Mouse (Mus musculus): ENCODE results near the gene Olfm4. TPM values are rescaled to one million over a fixed set of nuclear protein-coding genes. Genes with fewer than 3 reads are reported as not detected.

Olfm4 gene
- polyA plus RNA-seq, 1 experiment: not detected

DNA sequence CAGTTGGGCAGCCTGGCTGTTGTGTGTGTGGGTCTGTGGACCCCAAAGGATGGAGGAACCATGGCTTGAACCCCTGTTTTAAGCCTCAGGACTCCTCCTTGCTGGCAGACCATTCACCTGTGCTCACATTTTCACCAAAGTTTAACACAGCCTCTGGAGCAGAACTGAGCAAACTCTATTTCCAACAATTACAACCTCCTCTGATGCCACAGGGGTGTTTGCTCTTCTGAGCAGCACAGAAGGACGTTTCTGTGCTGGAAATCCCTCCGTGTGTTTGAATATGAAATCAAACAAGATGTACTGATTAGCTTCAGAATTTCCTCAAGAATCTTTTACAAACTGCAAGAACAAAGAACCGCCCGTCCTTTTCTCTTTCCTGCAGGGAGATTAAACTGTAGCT is 5.9 kb downstream of the Olfm4 start:
- TF ChIP-seq CTCF (IDR thresholded peaks at IDR 0.05; ENCODE audit: control insufficient read depth, insufficient read depth, insufficient replicate concordance, low read depth, low read length) (no peak), POLR2A (IDR thresholded peaks at IDR 0.05; ENCODE audit: control insufficient read depth, low read depth, low read length) (no peak)
- Histone ChIP-seq H3K4me3 (ENCODE audit: control insufficient read depth, low read depth, low read length) (no peak overlapping the region), H3K27ac (ENCODE audit: control insufficient read depth, insufficient read depth, low read depth, low read length) (no peak overlapping the region), H3K27me3 (ENCODE audit: control insufficient read depth, insufficient read depth, low read length) (no peaks in the 10 kb centered on the region), H3K36me3 (ENCODE audit: control insufficient read depth, insufficient read depth, low read length) (no peaks in the 10 kb centered on the region), H3K4me1 (ENCODE audit: control insufficient read depth, insufficient read depth, low read length) (no peaks in the 10 kb centered on the region)

DNA sequence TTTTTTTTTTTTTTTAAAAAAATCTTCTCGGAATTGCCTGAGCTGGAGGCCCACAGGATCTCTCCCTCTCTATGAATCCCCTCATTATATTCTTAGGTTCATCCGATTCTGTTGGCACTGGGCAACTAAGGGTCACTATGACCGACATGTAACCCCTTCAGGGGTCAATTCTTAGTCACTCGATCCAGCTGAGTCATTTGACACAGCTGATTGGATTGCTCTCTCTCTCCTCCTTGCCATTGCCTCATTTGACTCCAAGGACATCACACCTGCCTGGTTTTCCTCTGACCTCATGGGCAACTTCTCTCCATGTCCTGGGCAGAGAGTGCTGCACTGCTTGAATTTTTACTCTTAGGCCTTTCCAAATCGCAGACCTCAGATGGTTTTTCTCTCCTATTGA is 6.7 kb downstream of the Olfm4 start:
- H3K4me1 ChIP-seq (ENCODE audit: control insufficient read depth, insufficient read depth, low read length): no peaks in the 10 kb centered on the region
- H3K27ac ChIP-seq (ENCODE audit: control insufficient read depth, insufficient read depth, low read depth, low read length): no peak overlapping the region
- H3K4me3 ChIP-seq (ENCODE audit: control insufficient read depth, low read depth, low read length): no peak overlapping the region
- H3K27me3 ChIP-seq (ENCODE audit: control insufficient read depth, insufficient read depth, low read length): no peaks in the 10 kb centered on the region
- TF ChIP-seq CTCF (IDR thresholded peaks at IDR 0.05; ENCODE audit: control insufficient read depth, insufficient read depth, insufficient replicate concordance, low read depth, low read length): no peak
- no peak for TF ChIP-seq POLR2A (IDR thresholded peaks at IDR 0.05; ENCODE audit: control insufficient read depth, low read depth, low read length)
- H3K36me3 ChIP-seq (ENCODE audit: control insufficient read depth, insufficient read depth, low read length): no peaks in the 10 kb centered on the region

DNA sequence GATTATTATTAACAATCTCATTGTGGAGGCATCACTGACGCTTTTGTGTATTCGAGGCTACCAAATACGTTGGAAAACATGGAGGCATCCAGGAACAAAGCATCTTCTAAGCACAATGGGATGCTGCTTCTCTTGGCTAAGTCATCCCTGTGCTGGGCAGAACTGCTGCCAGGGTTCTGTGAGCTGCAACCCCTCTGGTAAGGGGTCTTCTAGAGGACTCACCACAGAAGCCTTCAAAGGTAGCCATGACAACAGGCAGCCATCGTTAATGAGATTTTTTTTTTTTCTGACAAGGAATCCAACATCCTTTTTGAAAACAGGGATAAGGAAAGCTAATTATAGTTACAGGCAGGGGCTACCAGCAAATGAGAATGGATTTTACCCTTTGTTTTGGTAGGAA is 13.7 kb downstream of the Olfm4 start:
- H3K4me1 ChIP-seq (ENCODE audit: control insufficient read depth, insufficient read depth, low read length): no peaks in the 10 kb centered on the region
- no peak overlapping the region for H3K27ac ChIP-seq (ENCODE audit: control insufficient read depth, insufficient read depth, low read depth, low read length)
- no peak for TF ChIP-seq CTCF (IDR thresholded peaks at IDR 0.05; ENCODE audit: control insufficient read depth, insufficient read depth, insufficient replicate concordance, low read depth, low read length)
- TF ChIP-seq POLR2A (IDR thresholded peaks at IDR 0.05; ENCODE audit: control insufficient read depth, low read depth, low read length): no peak
- H3K4me3 ChIP-seq (ENCODE audit: control insufficient read depth, low read depth, low read length): no peak overlapping the region
- H3K36me3 ChIP-seq (ENCODE audit: control insufficient read depth, insufficient read depth, low read length): no peaks in the 10 kb centered on the region
- H3K27me3 ChIP-seq (ENCODE audit: control insufficient read depth, insufficient read depth, low read length): no peaks in the 10 kb centered on the region

DNA sequence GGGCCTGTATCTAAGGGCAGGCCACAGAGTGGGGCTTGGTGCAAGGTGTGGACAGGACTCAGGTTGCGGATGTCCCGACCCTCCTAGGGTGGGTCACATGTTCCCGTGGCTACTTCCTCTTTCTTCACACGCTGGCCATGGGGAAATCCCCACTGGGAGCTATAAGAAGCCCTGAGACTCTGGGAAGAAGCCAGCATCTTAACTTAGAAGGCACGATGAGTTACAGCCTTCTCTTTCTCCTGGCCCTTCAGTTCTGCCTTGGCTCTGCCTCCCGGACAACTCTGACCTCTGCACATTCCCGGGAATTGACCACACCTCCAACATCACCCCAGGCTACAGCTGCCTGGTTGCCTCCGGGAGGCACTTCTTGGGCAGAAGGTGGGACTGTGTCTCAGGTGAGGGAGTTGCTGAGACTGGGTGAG is 16.2 kb downstream of the Olfm4 start:
- no peak overlapping the region for H3K27ac ChIP-seq (ENCODE audit: control insufficient read depth, insufficient read depth, low read depth, low read length)
- H3K27me3 ChIP-seq (ENCODE audit: control insufficient read depth, insufficient read depth, low read length): no peaks in the 10 kb centered on the region
- no peaks in the 10 kb centered on the region for H3K36me3 ChIP-seq (ENCODE audit: control insufficient read depth, insufficient read depth, low read length)
- H3K4me1 ChIP-seq (ENCODE audit: control insufficient read depth, insufficient read depth, low read length): no peaks in the 10 kb centered on the region
- TF ChIP-seq POLR2A (IDR thresholded peaks at IDR 0.05; ENCODE audit: control insufficient read depth, low read depth, low read length) (no peak), CTCF (IDR thresholded peaks at IDR 0.05; ENCODE audit: control insufficient read depth, insufficient read depth, insufficient replicate concordance, low read depth, low read length) (no peak)
- H3K4me3 ChIP-seq (ENCODE audit: control insufficient read depth, low read depth, low read length): no peak overlapping the region

DNA sequence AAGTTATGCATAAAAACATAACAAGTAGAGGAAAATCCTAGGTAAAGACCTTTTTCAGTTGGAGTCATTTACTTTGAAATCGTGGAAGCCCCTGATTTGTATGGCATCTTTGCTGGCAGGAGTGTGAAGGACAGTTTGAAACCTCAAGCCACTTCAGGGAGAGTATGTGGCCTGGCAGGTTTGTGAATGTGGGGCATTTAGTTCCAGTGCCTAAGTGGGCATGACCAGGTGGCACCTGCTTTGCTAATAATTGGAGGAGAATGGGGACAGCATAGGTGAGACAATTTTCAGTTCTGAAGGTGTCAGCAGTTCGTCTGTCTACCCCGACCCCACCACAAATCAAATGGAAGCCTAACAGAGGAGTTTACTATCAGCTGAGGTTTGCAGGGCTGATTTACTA is 23.8 kb downstream of the Olfm4 start:
- no peak overlapping the region for H3K4me3 ChIP-seq (ENCODE audit: control insufficient read depth, low read depth, low read length)
- no peaks in the 10 kb centered on the region for H3K27me3 ChIP-seq (ENCODE audit: control insufficient read depth, insufficient read depth, low read length)
- no peak overlapping the region for H3K27ac ChIP-seq (ENCODE audit: control insufficient read depth, insufficient read depth, low read depth, low read length)
- no peak for TF ChIP-seq CTCF (IDR thresholded peaks at IDR 0.05; ENCODE audit: control insufficient read depth, insufficient read depth, insufficient replicate concordance, low read depth, low read length)
- TF ChIP-seq POLR2A (IDR thresholded peaks at IDR 0.05; ENCODE audit: control insufficient read depth, low read depth, low read length): no peak
- H3K36me3 ChIP-seq (ENCODE audit: control insufficient read depth, insufficient read depth, low read length): no peaks in the 10 kb centered on the region
- no peaks in the 10 kb centered on the region for H3K4me1 ChIP-seq (ENCODE audit: control insufficient read depth, insufficient read depth, low read length)

DNA sequence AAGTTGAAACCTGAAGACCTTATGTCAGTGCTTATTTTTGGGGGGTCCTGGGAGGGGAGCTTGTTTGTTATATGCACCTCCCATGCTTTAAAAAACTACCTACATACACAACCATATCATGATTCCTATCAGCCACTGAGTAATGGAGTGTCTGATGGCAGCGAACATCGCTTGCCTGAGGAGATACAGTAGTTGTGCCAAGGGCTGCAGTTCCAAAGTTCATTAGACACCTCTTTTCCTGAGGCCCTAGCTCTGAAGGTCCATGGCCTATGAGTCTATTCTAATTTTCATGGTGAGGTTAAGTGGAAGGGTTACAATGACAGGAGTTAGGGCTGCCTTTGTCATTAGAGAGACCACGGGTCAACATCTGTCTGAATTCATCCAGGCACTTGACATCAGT is 26.5 kb downstream of the Olfm4 start:
- no peak for TF ChIP-seq POLR2A (IDR thresholded peaks at IDR 0.05; ENCODE audit: control insufficient read depth, low read depth, low read length)
- TF ChIP-seq CTCF (IDR thresholded peaks at IDR 0.05; ENCODE audit: control insufficient read depth, insufficient read depth, insufficient replicate concordance, low read depth, low read length): no peak
- no peak overlapping the region for H3K4me3 ChIP-seq (ENCODE audit: control insufficient read depth, low read depth, low read length)
- no peaks in the 10 kb centered on the region for H3K27me3 ChIP-seq (ENCODE audit: control insufficient read depth, insufficient read depth, low read length)
- H3K27ac ChIP-seq (ENCODE audit: control insufficient read depth, insufficient read depth, low read depth, low read length): no peak overlapping the region
- H3K36me3 ChIP-seq (ENCODE audit: control insufficient read depth, insufficient read depth, low read length): no peaks in the 10 kb centered on the region
- no peaks in the 10 kb centered on the region for H3K4me1 ChIP-seq (ENCODE audit: control insufficient read depth, insufficient read depth, low read length)

DNA sequence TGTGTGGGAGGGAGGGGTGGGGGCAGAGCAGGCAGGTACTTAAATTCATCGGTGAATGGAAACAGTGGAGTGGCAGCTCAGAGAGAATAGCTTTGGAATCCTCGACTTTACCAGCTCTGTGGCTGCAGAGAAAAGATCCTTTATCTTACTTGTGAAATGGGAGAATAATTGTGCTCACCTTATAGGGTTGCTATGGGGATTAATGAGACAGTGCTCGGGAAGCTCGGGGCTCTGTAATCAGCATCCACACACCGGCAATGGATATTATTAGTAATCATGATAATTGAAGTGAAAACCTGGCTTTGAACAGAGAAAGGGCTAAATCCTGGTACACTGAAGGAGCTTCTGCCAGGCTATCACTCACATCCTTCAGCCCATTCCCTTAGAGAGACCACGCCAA is 31.1 kb downstream of the Olfm4 start:
- no peaks in the 10 kb centered on the region for H3K36me3 ChIP-seq (ENCODE audit: control insufficient read depth, insufficient read depth, low read length)
- H3K27ac ChIP-seq (ENCODE audit: control insufficient read depth, insufficient read depth, low read depth, low read length): no peak overlapping the region
- H3K4me1 ChIP-seq (ENCODE audit: control insufficient read depth, insufficient read depth, low read length): no peaks in the 10 kb centered on the region
- TF ChIP-seq CTCF (IDR thresholded peaks at IDR 0.05; ENCODE audit: control insufficient read depth, insufficient read depth, insufficient replicate concordance, low read depth, low read length) (no peak), POLR2A (IDR thresholded peaks at IDR 0.05; ENCODE audit: control insufficient read depth, low read depth, low read length) (no peak)
- no peaks in the 10 kb centered on the region for H3K27me3 ChIP-seq (ENCODE audit: control insufficient read depth, insufficient read depth, low read length)
- H3K4me3 ChIP-seq (ENCODE audit: control insufficient read depth, low read depth, low read length): no peak overlapping the region

DNA sequence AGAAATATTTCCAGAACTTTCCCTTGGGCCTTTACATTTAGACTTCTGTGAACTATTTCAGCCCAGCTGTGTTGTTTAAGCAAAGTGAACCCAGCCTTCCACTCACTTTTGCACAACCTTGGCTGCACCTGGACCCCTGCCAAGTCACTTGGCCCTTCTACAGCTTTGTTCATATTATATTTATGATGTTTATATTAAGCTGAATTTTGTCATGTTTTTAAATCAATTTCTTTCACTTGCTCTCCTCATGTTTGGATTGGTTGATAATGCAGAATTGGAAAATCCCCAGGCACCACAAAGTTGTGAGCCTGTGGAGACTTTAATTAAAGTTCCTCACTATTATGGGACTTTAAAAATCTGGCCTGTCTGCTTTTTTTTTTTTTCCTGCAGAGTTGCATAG is 32.2 kb downstream of the Olfm4 start:
- Histone ChIP-seq H3K4me1 (ENCODE audit: control insufficient read depth, insufficient read depth, low read length) (no peaks in the 10 kb centered on the region), H3K4me3 (ENCODE audit: control insufficient read depth, low read depth, low read length) (no peak overlapping the region), H3K27ac (ENCODE audit: control insufficient read depth, insufficient read depth, low read depth, low read length) (no peak overlapping the region), H3K27me3 (ENCODE audit: control insufficient read depth, insufficient read depth, low read length) (no peaks in the 10 kb centered on the region), H3K36me3 (ENCODE audit: control insufficient read depth, insufficient read depth, low read length) (no peaks in the 10 kb centered on the region)
- TF ChIP-seq CTCF (IDR thresholded peaks at IDR 0.05; ENCODE audit: control insufficient read depth, insufficient read depth, insufficient replicate concordance, low read depth, low read length) (no peak), POLR2A (IDR thresholded peaks at IDR 0.05; ENCODE audit: control insufficient read depth, low read depth, low read length) (no peak)
